Mouse (Mus musculus) common myeloid progenitor, adult 5-6 weeks (primary cell): ENCODE measurements around the gene Palm. TPM values are rescaled to one million over a fixed set of nuclear protein-coding genes. Genes with fewer than 3 reads are reported as not detected.
"Not testable (repeated sequence)": the region's sequence is repeated elsewhere in the genome, so short reads cannot be mapped to it uniquely, and the experiment has no call there.

Experiments
- ATAC-seq: replicated peaks from 2 replicates; pipeline ENCODE4 v1.8.0; 2016; ENCODE audit warnings: low read depth, mild to moderate bottlenecking, moderate TSS enrichment, inconsistent platforms; ENCODE audit not compliant: poor library complexity, severe bottlenecking
- total RNA-seq: library from RNA; stranded (forward); fragments of 200-1000, 187-1606 nt; gene quantifications from 2 replicates; pipeline ENCODE4 v1.2.3, GENCODE M21; 2017

Gene Palm
- total RNA-seq = 21.8 and 24.8 TPM in 2 replicates

- peak; percentile 46 for ATAC-seq
These were observed at the start of gene Palm for GRCm38 (mm10) chr10:79793051-79793737. Gene Palm, plus strand, starts transcription at chr10:79793572.

DNA sequence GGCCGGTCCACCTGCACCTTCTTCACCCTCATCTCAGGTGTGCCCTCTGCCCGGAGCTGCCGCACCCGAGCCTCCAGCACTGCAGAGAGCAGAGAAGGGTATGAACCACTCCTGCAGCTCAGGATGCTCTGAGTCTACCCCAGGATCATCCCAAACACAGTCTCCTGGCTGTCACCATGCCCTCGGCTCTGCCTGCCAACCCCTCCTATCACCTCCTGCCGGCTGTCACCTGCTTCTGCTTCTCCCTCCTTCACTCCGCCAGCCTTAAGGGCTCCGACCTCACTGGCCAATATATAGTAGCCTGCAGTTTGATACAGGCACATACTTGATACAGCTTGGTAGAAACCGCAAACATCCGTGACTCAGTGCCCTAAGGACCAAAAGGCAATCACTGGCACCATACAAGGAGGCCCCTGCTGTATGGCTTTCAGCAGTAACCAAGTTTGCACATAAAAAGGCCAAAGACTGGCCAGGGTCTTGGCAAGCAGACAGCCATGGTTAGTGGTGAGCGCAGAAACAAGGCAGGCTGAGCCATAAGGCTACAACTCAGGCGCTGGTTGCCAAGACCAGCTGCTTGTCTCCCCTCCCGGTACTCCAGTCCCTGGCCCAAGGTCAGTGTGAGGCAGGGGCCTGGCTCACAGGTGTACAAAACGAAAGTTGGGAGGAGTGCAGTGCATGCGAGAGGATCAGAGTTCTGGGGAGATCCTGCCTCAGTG lies 49.6 kb upstream of the Palm start:
- ATAC-seq = no peak

GRCm38 (mm10) chr10:79745411-79745810 lies 48.0 kb upstream of the Palm start:
- ATAC-seq = no peak

DNA sequence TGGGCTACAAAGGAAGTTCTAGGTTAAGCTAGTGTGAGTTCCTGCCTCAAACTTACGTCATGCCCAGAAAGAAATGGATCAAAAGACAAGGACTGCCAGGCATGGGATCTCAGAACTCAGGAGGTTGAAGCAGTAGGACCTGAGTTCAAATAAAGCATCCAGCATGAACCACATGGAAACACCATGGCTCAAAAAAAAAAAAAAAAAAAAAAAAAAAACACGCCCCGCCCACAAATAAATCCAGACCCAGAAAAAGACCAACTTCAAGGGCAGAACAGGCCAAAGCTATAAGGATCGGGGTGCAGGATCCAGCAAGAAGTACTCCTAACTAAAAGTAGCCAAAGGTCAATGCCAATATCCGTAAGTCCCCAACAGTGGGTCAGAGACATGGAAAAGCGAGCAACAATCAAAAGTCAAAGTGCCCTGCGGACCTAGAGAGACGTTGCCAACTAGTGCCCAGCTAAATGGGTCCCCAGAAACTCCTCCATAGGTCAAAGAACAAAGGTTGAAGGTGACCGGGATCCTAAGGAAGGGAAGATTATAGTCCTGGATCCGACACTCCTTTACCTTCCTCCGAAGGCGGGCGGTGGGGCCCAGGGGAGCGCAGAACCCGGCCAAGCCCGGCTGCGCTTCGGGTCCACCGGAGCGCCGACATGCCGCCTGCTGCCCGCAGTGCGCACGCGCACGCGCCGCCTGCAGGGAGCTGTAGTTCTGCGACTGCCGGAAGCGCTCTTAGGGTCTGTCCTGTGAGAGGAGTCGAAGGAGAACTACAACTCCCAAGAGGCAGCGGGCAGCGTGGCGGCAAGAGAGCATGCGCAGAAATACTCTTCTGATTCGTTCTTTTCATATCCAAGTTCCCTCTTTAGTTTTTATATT lies 47.2 kb upstream of the Palm start, which contains the start of gene Polrmt:
Gene Polrmt (minus strand): TSS at position 684 of the 876 bp plus-strand sequence.
- peak; percentile 97 for ATAC-seq

DNA sequence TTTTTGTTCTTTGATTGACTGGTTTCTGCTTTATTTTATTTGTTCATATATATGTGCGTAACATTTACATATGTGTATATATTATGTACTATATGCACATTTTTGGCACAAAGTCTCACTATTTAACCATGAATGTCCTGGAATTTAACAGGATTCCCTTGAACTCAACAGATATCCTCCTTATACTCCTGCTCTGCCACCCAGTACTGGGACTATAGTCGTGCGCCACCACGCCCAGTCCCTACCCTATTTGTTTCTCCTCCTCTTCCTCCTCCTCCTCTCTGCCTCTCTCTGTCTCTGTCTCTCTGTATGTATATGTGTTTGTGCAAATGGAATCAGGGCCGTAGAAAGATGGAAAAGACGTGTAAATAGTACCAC lies 46.6 kb upstream of the Palm start:
- ATAC-seq = peak; percentile 45; the same call in 1 of the 2 replicates

- ATAC-seq = no peak
These were observed 44.9 kb upstream of the Palm start for GRCm38 (mm10) chr10:79748496-79748895.

DNA sequence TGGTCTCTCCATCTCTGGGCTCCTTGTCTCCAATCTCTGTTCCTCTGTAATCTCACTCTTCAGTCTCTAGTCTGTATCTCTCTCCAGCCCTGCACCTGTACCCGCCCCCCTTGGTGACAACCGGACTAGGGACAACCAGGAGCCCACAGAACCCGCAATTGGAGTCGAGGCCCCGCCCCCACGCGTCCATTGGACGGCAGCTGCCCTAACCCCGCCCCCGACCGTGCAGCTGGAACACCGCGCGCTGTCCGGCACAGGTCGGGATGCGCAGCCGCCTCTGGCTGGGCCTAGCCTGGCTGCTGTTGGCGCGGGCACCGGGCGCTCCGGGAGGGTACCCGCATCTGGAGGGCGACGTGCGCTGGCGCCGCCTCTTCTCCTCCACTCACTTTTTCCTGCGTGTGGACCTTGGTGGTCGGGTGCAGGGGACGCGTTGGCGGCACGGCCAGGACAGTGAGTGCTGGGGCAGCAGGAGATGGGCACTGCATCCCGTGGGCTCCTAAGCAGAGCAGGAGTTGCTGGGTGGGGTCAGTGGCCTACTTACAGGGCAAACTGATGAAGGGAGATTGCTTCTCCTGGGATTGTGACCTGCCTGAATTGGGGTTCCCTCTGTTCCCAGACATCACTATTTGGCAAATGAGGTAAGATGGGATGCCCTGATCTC lies 38.4 kb upstream of the Palm start, which contains the start of gene Fgf22:
Gene Fgf22 (plus strand): TSS at position 221 of the 661 bp plus-strand sequence.
- peak; percentile 74 for ATAC-seq

DNA sequence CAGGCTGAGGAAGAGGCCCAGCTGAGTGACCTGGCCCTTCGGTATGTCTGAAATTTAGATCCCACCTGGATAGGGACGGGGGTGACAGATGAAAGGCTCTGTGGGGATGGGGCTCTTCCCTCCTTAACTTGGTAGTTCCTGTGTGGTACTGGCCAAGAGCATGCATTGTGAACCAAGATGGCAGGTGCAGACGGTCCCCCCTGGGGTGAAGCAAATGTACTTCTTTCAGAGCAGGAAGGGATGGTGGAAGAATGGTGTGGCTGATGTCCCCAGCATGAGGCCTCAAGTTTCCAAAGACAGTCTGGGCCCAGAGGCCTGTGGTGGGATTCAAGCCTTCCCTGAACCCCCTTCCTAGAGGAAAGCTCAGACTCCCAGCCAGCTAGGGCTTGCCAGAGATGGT lies 37.5 kb upstream of the Palm start:
- ATAC-seq = no peak

GRCm38 (mm10) chr10:79756660-79757059 lies 36.7 kb upstream of the Palm start:
- no peak for ATAC-seq

- not testable (repeated sequence) for ATAC-seq
These were observed 33.7 kb upstream of the Palm start for GRCm38 (mm10) chr10:79759675-79760074.

- ATAC-seq = no peak
These were observed 32.7 kb upstream of the Palm start for GRCm38 (mm10) chr10:79760603-79761143.

DNA sequence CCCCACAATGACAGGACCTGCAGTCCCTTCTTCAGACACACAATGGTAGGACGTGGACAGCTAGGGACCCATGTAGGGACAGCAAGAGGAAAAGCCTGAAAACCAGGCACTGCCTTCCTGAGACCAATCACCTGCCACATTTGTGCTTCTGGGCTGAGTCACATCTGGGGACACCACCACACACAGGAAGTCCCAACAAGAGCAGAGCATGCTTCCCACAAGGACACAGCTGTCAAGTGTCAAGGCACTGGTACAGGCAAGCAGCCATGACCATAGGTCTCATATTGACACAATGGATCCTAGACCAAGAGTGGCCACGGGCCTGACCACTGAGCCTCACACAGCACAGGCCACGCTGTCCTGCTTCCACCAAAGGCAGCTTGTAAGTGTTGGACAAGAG lies 30.5 kb upstream of the Palm start:
- ATAC-seq = no peak

DNA sequence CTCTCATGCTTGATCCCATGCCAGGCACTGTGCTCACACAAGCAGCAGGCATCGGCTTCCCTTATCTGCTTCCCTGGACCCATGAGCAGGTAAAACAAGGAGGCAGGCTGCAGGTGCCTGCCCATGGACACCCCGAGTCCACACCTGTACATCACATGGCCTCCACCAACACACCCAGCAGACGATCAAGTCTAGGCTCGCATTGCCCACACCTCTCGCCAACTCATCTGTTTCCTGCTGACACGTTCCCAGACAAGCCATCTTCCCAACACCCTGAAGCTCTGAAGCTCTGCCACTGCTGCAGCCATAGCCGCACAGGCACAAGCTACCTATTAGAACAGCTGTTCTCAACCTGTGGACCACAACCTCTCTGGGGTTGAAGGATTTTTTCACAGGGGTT lies 29.1 kb upstream of the Palm start:
- no peak for ATAC-seq

- ATAC-seq = no peak
These were observed 28.1 kb upstream of the Palm start for GRCm38 (mm10) chr10:79765228-79765745.

- ATAC-seq = no peak
These were observed 27.3 kb upstream of the Palm start for GRCm38 (mm10) chr10:79766001-79766507.

- peak; percentile 89 for ATAC-seq
These were observed 26.7 kb upstream of the Palm start, which contains the start of gene Rnf126 for GRCm38 (mm10) chr10:79766508-79767325. Gene Rnf126, minus strand, starts transcription at chr10:79766952.

GRCm38 (mm10) chr10:79767372-79768244 lies 25.8 kb upstream of the Palm start:
- peak; percentile 43 for ATAC-seq
